Mouse (Mus musculus): ENCODE results near the gene Retreg3. TPM values are rescaled to one million over a fixed set of nuclear protein-coding genes. Genes with fewer than 3 reads are reported as not detected.

Gene Retreg3
- polyA plus RNA-seq, 1 experiment = not detected

- 66% methylated on average over 9 of the region's 9 CpGs for WGBS
- peaks cover 20% of the 10 kb centered on the region for H3K4me1 ChIP-seq (ENCODE audit: control insufficient read depth, insufficient read depth, low read length)
- no peak for TF ChIP-seq CTCF (IDR thresholded peaks at IDR 0.05; ENCODE audit: insufficient read depth, low read depth, low read length)
- TF ChIP-seq POLR2A (IDR thresholded peaks at IDR 0.05; ENCODE audit: insufficient read depth, low read depth, low read length) = no peak
Observed at GRCm38 (mm10) chr11:101046440-101046839, 73.3 kb downstream of the Retreg3 start.

More at GRCm38 (mm10) chr11:101046440-101046839, 73.3 kb downstream of the Retreg3 start:
- no peak overlapping the region for H3K4me3 ChIP-seq (ENCODE audit: insufficient read depth, low read depth, low read length)
- H3K27ac ChIP-seq (ENCODE audit: insufficient read depth, low read depth, low read length) = no peak overlapping the region

Other genes starting within 250 kb of the Retreg3 start
- gene Stat3, start 180.4 kb downstream of the Retreg3 start, polyA plus RNA-seq (2012; ENCODE audit: insufficient read depth, insufficient read length, low replicate concordance, missing spikeins) = not detected in 2 replicates
- gene Cavin1, start 149.0 kb downstream of the Retreg3 start, polyA plus RNA-seq (2012; ENCODE audit: insufficient read depth, insufficient read length, low replicate concordance, missing spikeins) = not detected in 2 replicates
- 524 TPM in 1 of 2 replicates, not detected in the other for gene Atp6v0a1, start 110.4 kb downstream of the Retreg3 start, polyA plus RNA-seq (2012; ENCODE audit: insufficient read depth, insufficient read length, low replicate concordance, missing spikeins)
- not detected in 2 replicates for gene Naglu, start 49.9 kb downstream of the Retreg3 start, polyA plus RNA-seq (2012; ENCODE audit: insufficient read depth, insufficient read length, low replicate concordance, missing spikeins)
- gene Hsd17b1, start 41.5 kb downstream of the Retreg3 start, polyA plus RNA-seq (2012; ENCODE audit: insufficient read depth, insufficient read length, low replicate concordance, missing spikeins) = not detected in 2 replicates
- gene Coasy, start 37.3 kb downstream of the Retreg3 start, polyA plus RNA-seq (2012; ENCODE audit: insufficient read depth, insufficient read length, low replicate concordance, missing spikeins) = not detected in 2 replicates
- not detected in 2 replicates for gene Mlx, start 32.6 kb downstream of the Retreg3 start, polyA plus RNA-seq (2012; ENCODE audit: insufficient read depth, insufficient read length, low replicate concordance, missing spikeins)
- gene Psmc3ip, start 24.5 kb downstream of the Retreg3 start, polyA plus RNA-seq (2012; ENCODE audit: insufficient read depth, insufficient read length, low replicate concordance, missing spikeins) = not detected in 2 replicates
- gene Tubg1, start within 50 bp of the Retreg3 start, polyA plus RNA-seq (2012; ENCODE audit: insufficient read depth, insufficient read length, low replicate concordance, missing spikeins) = not detected in 2 replicates
- not detected in 2 replicates for gene Tubg2, start 36.0 kb upstream of the Retreg3 start, polyA plus RNA-seq (2012; ENCODE audit: insufficient read depth, insufficient read length, low replicate concordance, missing spikeins)
- gene Cntnap1, start 50.6 kb upstream of the Retreg3 start, polyA plus RNA-seq (2012; ENCODE audit: insufficient read depth, insufficient read length, low replicate concordance, missing spikeins) = not detected in 2 replicates
- not detected in 2 replicates for gene Plekhh3, start 51.5 kb upstream of the Retreg3 start, polyA plus RNA-seq (2012; ENCODE audit: insufficient read depth, insufficient read length, low replicate concordance, missing spikeins)
- not detected in 2 replicates for gene Ccr10, start 55.5 kb upstream of the Retreg3 start, polyA plus RNA-seq (2012; ENCODE audit: insufficient read depth, insufficient read length, low replicate concordance, missing spikeins)
- gene Ezh1, start 106.6 kb upstream of the Retreg3 start, polyA plus RNA-seq (2012; ENCODE audit: insufficient read depth, insufficient read length, low replicate concordance, missing spikeins) = not detected in 2 replicates
- gene Ramp2, start 126.1 kb upstream of the Retreg3 start, polyA plus RNA-seq (2012; ENCODE audit: insufficient read depth, insufficient read length, low replicate concordance, missing spikeins) = not detected in 2 replicates
- gene Vps25, start 133.8 kb upstream of the Retreg3 start, polyA plus RNA-seq (2012; ENCODE audit: insufficient read depth, insufficient read length, low replicate concordance, missing spikeins) = not detected in 2 replicates
- not detected in 2 replicates for gene Wnk4, start 140.7 kb upstream of the Retreg3 start, polyA plus RNA-seq (2012; ENCODE audit: insufficient read depth, insufficient read length, low replicate concordance, missing spikeins)
- not detected in 2 replicates for gene Cntd1, start 159.1 kb upstream of the Retreg3 start, polyA plus RNA-seq (2012; ENCODE audit: insufficient read depth, insufficient read length, low replicate concordance, missing spikeins)
- not detected in 2 replicates for gene Coa3, start 159.2 kb upstream of the Retreg3 start, polyA plus RNA-seq (2012; ENCODE audit: insufficient read depth, insufficient read length, low replicate concordance, missing spikeins)
- not detected in 2 replicates for gene Becn1, start 182.4 kb upstream of the Retreg3 start, polyA plus RNA-seq (2012; ENCODE audit: insufficient read depth, insufficient read length, low replicate concordance, missing spikeins)
- gene Psme3, start 196.3 kb upstream of the Retreg3 start, polyA plus RNA-seq (2012; ENCODE audit: insufficient read depth, insufficient read length, low replicate concordance, missing spikeins) = 706 TPM in 1 of 2 replicates, not detected in the other
- not detected in 2 replicates for gene Aoc2, start 205.2 kb upstream of the Retreg3 start, polyA plus RNA-seq (2012; ENCODE audit: insufficient read depth, insufficient read length, low replicate concordance, missing spikeins)
- not detected in 2 replicates for gene Aoc3, start 210.7 kb upstream of the Retreg3 start, polyA plus RNA-seq (2012; ENCODE audit: insufficient read depth, insufficient read length, low replicate concordance, missing spikeins)
- not detected in 2 replicates for gene G6pc, start 247.7 kb upstream of the Retreg3 start, polyA plus RNA-seq (2012; ENCODE audit: insufficient read depth, insufficient read length, low replicate concordance, missing spikeins)